Mouse (Mus musculus): ENCODE measurements around the gene Gm49352. TPM values are rescaled to one million over a fixed set of nuclear protein-coding genes. Genes with fewer than 3 reads are reported as not detected.

The Gm49352 gene
- not detected in 2 replicates for total RNA-seq (2023)

DNA sequence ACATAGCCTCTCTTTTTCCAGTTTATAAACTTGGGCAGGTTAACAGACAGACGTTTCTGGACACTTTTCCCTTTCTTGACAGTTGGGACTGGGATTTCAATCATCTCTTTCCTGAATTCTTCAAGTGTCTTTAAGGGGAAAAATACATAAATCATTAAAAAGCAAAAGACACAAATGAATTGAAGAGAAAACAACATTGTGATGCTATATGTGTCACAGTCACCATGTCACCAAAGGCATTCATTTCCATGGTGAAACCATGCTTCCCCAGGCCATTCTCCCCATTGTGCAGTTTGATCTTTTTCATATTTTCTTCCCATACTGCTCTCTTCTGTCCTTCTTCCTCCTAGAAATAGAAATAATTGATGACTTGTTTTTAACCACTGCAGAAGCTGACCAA, at the start of gene Gm49352:
Gm49352 (minus strand) TSS at position 101 of the 400 bp plus-strand sequence.

DNA sequence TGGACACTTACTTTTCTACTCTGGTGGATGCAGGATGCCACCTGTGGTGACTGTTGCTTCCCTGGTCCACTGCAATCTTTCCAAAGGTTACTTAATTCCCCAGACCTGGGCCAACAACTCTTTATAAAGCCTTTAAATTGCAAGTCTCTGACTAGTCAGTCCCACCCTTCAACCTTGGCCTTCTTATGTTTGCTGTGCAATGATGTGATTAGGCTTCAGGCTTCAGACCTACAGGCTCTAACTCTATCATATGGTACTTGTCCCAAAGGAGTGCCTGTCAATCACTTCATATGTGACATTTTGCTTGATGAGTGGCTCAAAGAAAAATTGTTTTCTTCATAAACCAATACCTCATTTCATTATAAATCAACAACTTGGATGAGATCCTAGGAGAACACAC, 2.1 kb upstream of the Gm49352 start, which contains the start of gene Cts3:
Cts3 (minus strand) TSS at position 101 of the 400 bp plus-strand sequence.

DNA sequence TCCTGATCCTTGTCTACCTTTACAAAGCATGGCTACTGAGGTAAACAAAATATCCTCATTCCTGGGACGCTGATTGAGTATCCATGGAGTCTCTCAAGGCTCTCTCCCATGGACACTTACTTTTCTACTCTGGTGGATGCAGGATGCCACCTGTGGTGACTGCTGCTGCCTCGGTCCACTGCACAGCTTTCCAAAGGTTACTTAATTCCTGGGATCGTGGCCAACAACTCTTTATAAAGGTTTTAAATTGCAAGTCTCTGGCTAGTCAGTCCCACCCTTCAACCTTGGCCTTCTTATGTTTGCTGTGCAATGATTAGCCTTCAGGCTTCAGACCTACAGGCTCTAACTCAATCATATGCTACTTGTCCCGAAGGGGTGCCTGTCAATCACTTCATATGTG, 26.3 kb downstream of the Gm49352 start, which contains the start of gene Ctsm:
Ctsm (minus strand) TSS at position 209 of the 400 bp plus-strand sequence.

Other genes starting within 250 kb of the Gm49352 start
- gene Cts7, start 210.0 kb downstream of the Gm49352 start, total RNA-seq (2023): not detected in 2 replicates
- gene Ctsm, start 26.3 kb downstream of the Gm49352 start, total RNA-seq (2023): not detected in 2 replicates
- gene Cts3, start 2.0 kb upstream of the Gm49352 start, total RNA-seq (2023): not detected in 2 replicates